Mouse (Mus musculus) C2C12 (cell line): Measurements from ENCODE around the gene Fbrsl1.

Experiments used
- CEBPB ChIP-seq: IDR thresholded peaks from one replicate; pipeline ENCODE4 v1.6.1; 2011; ENCODE audit warnings: low read depth, mild to moderate bottlenecking, control low read depth, moderate library complexity
- CTCF ChIP-seq: IDR thresholded peaks from one replicate; pipeline ENCODE4 v1.5.1; 2011; ENCODE audit not compliant: control insufficient read depth, insufficient read depth, insufficient read length
- MAX ChIP-seq: IDR thresholded peaks from one replicate; pipeline ENCODE4 v1.6.1; 2011; ENCODE audit warnings: mild to moderate bottlenecking, control low read depth
- USF1 ChIP-seq: IDR thresholded peaks from one replicate; pipeline ENCODE4 v1.6.1; 2011; ENCODE audit warnings: low read depth, mild to moderate bottlenecking, control low read depth, moderate library complexity

DNA sequence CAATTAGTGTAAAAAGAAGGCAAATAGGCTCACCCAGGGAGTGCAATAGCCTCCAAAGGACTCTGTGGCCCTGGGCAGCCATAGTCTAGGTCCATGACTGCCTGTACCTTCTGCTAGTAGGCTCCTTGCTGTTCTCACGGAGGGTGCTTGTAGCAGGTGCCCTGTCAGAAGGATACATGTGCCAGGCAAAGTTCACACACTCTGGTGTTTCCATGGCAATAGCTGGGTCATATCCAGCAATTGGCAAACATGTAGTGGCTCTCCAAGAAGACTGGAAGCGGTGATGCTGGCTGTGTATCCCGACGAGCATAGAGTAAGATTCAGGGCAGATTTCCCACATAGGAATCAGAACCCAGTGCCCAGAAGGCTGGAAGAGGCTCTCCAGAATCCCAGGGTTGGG, 20.0 kb upstream of the Fbrsl1 start:
- TF ChIP-seq CTCF (no peak), CEBPB (no peak), USF1 (no peak), MAX (no peak)
